Mouse (Mus musculus): Measurements from ENCODE around the gene Ccl20. TPM values are rescaled to one million over a fixed set of nuclear protein-coding genes. Genes with fewer than 3 reads are reported as not detected.

Ccl20 gene
- polyA plus RNA-seq, 1 experiment from 2014 or later, result 0.43 TPM

DNA sequence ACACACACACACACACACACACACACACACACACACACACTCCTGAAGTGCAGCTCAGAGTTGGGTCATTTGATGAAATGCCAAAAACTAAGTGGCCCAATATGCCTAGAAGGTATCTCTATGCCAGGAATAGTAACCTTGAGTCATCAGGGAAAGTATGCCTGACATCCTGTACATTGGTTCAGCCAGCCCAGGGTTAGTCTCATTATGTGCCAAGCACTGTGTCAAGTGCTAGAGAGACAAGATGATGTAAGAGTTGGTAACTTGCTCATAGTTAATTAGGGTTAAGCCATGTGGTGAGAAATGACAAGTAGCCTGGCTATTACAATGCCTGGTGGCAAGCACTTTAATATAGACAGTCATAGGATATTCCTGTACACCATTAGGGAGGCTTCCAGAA lies 3.3 kb downstream of the Ccl20 start:
- Histone ChIP-seq H3K27ac (ENCODE audit: low read depth, low read length) (no peak overlapping the region), H3K4me1 (ENCODE audit: control insufficient read depth, insufficient read depth, low read length) (0 out of 2 replicates have a peak, but pooled peaks cover 3% of the 10 kb centered on the region), H3K9me3 (replicated peaks; ENCODE audit: control insufficient read depth, low read length) (no peaks in the 10 kb centered on the region), H3K9ac (ENCODE audit: low read depth, low read length) (no peak overlapping the region), H3K36me3 (ENCODE audit: control insufficient read depth, insufficient read depth, low read length) (no peaks in the 10 kb centered on the region), H3K4me2 (no peak overlapping the region), H3K4me3 (ENCODE audit: low read depth, low read length) (no peak overlapping the region), H3K27me3 (ENCODE audit: control insufficient read depth, insufficient read depth, low read length) (no peaks in the 10 kb centered on the region)
- no peak for ATAC-seq (replicated peaks; ENCODE audit: insufficient number of reproducible peaks, low FRiP score, low TSS enrichment)

DNA sequence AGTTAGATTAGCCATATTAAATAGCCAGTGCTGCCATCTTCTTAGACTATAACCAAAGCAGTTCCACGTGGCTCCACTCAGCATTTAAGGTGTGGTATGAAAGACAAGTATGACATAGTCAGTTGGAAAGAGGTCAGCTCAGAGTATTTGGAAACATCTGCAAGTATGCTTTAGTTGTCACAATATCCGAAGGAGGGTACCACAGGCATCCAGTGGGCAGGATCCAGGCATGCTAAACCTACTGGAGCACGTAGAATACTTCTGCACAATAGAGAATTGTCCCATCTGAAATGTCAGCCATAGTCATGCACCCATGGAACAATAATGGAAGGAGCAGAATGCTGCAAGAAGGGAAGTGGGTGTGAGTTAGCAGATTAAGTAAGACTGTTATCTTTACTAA lies 3.7 kb downstream of the Ccl20 start:
- Histone ChIP-seq H3K9me3 (replicated peaks; ENCODE audit: control insufficient read depth, low read length) (no peaks in the 10 kb centered on the region), H3K4me2 (no peak overlapping the region), H3K4me1 (ENCODE audit: control insufficient read depth, insufficient read depth, low read length) (0 out of 2 replicates have a peak, but pooled peaks cover 3% of the 10 kb centered on the region), H3K27ac (ENCODE audit: low read depth, low read length) (no peak overlapping the region), H3K27me3 (ENCODE audit: control insufficient read depth, insufficient read depth, low read length) (no peaks in the 10 kb centered on the region), H3K9ac (ENCODE audit: low read depth, low read length) (no peak overlapping the region), H3K36me3 (ENCODE audit: control insufficient read depth, insufficient read depth, low read length) (no peaks in the 10 kb centered on the region), H3K4me3 (ENCODE audit: low read depth, low read length) (no peak overlapping the region)
- no peak for ATAC-seq (replicated peaks; ENCODE audit: insufficient number of reproducible peaks, low FRiP score, low TSS enrichment)
- 69% methylated on average over 3 of the region's 3 CpGs for WGBS (ENCODE audit: insufficient replicate concordance)

- no peak for ATAC-seq (replicated peaks; ENCODE audit: insufficient number of reproducible peaks, low FRiP score, low TSS enrichment)
- H3K27me3 ChIP-seq (ENCODE audit: control insufficient read depth, insufficient read depth, low read length), result no peaks in the 10 kb centered on the region
- no peaks in the 10 kb centered on the region for H3K36me3 ChIP-seq (ENCODE audit: control insufficient read depth, insufficient read depth, low read length)
- H3K9ac ChIP-seq (ENCODE audit: low read depth, low read length), result no peak overlapping the region
- H3K4me3 ChIP-seq (ENCODE audit: low read depth, low read length), result no peak overlapping the region
- no peak overlapping the region for H3K27ac ChIP-seq (ENCODE audit: low read depth, low read length)
- H3K4me2 ChIP-seq, result no peak overlapping the region
- no peaks in the 10 kb centered on the region for H3K9me3 ChIP-seq (replicated peaks; ENCODE audit: control insufficient read depth, low read length)
- H3K4me1 ChIP-seq (ENCODE audit: control insufficient read depth, insufficient read depth, low read length), result no peaks in the 10 kb centered on the region
- WGBS (ENCODE audit: insufficient replicate concordance), result 84% methylated on average over 2 of the region's 2 CpGs
Observed at GRCm38 (mm10) chr1:83123201-83123600, 6.6 kb downstream of the Ccl20 start.

GRCm38 (mm10) chr1:83135829-83136228 lies 19.3 kb downstream of the Ccl20 start:
- 57% methylated on average over 7 of the region's 7 CpGs for WGBS (ENCODE audit: insufficient replicate concordance)

DNA sequence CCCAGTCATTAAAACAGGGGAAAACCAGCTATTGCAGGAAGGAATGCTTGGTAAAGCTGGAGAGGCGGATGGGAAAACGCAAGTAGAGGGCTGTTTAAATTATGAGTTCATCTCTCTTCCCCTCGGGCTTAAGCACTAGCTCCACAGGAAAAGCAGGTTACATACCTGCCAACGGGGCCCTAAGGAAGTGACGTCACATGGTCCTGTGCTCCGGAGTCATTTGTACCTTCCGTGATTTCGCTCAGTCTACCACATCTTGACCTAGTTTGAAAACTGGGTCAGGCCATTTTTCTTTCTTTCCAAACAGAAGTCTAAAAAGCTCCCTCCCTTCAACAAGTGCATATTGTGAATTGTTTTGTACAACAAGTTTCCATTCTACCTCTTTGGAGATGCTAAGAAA lies 21.3 kb downstream of the Ccl20 start:
- Histone ChIP-seq H3K4me3 (ENCODE audit: low read depth, low read length) (no peak overlapping the region), H3K9ac (ENCODE audit: low read depth, low read length) (no peak overlapping the region), H3K9me3 (replicated peaks; ENCODE audit: control insufficient read depth, low read length) (no peaks in the 10 kb centered on the region), H3K27me3 (ENCODE audit: control insufficient read depth, insufficient read depth, low read length) (no peaks in the 10 kb centered on the region), H3K27ac (ENCODE audit: low read depth, low read length) (no peak overlapping the region), H3K4me1 (ENCODE audit: control insufficient read depth, insufficient read depth, low read length) (no peaks in the 10 kb centered on the region), H3K36me3 (ENCODE audit: control insufficient read depth, insufficient read depth, low read length) (no peaks in the 10 kb centered on the region), H3K4me2 (no peak overlapping the region)
- no peak for ATAC-seq (replicated peaks; ENCODE audit: insufficient number of reproducible peaks, low FRiP score, low TSS enrichment)
- 83% methylated on average over 8 of the region's 8 CpGs for WGBS (ENCODE audit: insufficient replicate concordance)

More at GRCm38 (mm10) chr1:83135829-83136228, 19.3 kb downstream of the Ccl20 start:
- no peak overlapping the region for H3K4me2 ChIP-seq
- H3K9ac ChIP-seq (ENCODE audit: low read depth, low read length), result no peak overlapping the region
- H3K9me3 ChIP-seq (replicated peaks; ENCODE audit: control insufficient read depth, low read length), result no peaks in the 10 kb centered on the region
- H3K4me1 ChIP-seq (ENCODE audit: control insufficient read depth, insufficient read depth, low read length), result no peaks in the 10 kb centered on the region
- ATAC-seq (replicated peaks; ENCODE audit: insufficient number of reproducible peaks, low FRiP score, low TSS enrichment), result no peak
- H3K36me3 ChIP-seq (ENCODE audit: control insufficient read depth, insufficient read depth, low read length), result no peaks in the 10 kb centered on the region
- H3K27ac ChIP-seq (ENCODE audit: low read depth, low read length), result no peak overlapping the region
- no peaks in the 10 kb centered on the region for H3K27me3 ChIP-seq (ENCODE audit: control insufficient read depth, insufficient read depth, low read length)
- no peak overlapping the region for H3K4me3 ChIP-seq (ENCODE audit: low read depth, low read length)

GRCm38 (mm10) chr1:83138721-83139120 lies 22.2 kb downstream of the Ccl20 start:
- WGBS (ENCODE audit: insufficient replicate concordance), result 77% methylated on average over 6 of the region's 6 CpGs
- no peak overlapping the region for H3K27ac ChIP-seq (ENCODE audit: low read depth, low read length)
- no peak for ATAC-seq (replicated peaks; ENCODE audit: insufficient number of reproducible peaks, low FRiP score, low TSS enrichment)

GRCm38 (mm10) chr1:83141510-83141909 lies 24.9 kb downstream of the Ccl20 start:
- Histone ChIP-seq H3K4me3 (ENCODE audit: low read depth, low read length) (no peak overlapping the region), H3K27me3 (ENCODE audit: control insufficient read depth, insufficient read depth, low read length) (no peaks in the 10 kb centered on the region), H3K9ac (ENCODE audit: low read depth, low read length) (no peak overlapping the region), H3K27ac (ENCODE audit: low read depth, low read length) (no peak overlapping the region), H3K9me3 (replicated peaks; ENCODE audit: control insufficient read depth, low read length) (no peaks in the 10 kb centered on the region), H3K36me3 (ENCODE audit: control insufficient read depth, insufficient read depth, low read length) (no peaks in the 10 kb centered on the region), H3K4me2 (no peak overlapping the region), H3K4me1 (ENCODE audit: control insufficient read depth, insufficient read depth, low read length) (no peaks in the 10 kb centered on the region)
- no peak for ATAC-seq (replicated peaks; ENCODE audit: insufficient number of reproducible peaks, low FRiP score, low TSS enrichment)
- 78% methylated on average over 8 of the region's 8 CpGs for WGBS (ENCODE audit: insufficient replicate concordance)

More at GRCm38 (mm10) chr1:83138721-83139120, 22.2 kb downstream of the Ccl20 start:
- no peaks in the 10 kb centered on the region for H3K27me3 ChIP-seq (ENCODE audit: control insufficient read depth, insufficient read depth, low read length)
- no peaks in the 10 kb centered on the region for H3K9me3 ChIP-seq (replicated peaks; ENCODE audit: control insufficient read depth, low read length)
- H3K4me3 ChIP-seq (ENCODE audit: low read depth, low read length), result no peak overlapping the region
- H3K4me2 ChIP-seq, result no peak overlapping the region
- no peak overlapping the region for H3K9ac ChIP-seq (ENCODE audit: low read depth, low read length)
- no peaks in the 10 kb centered on the region for H3K4me1 ChIP-seq (ENCODE audit: control insufficient read depth, insufficient read depth, low read length)
- no peaks in the 10 kb centered on the region for H3K36me3 ChIP-seq (ENCODE audit: control insufficient read depth, insufficient read depth, low read length)

- no peaks in the 10 kb centered on the region for H3K27me3 ChIP-seq (ENCODE audit: control insufficient read depth, insufficient read depth, low read length)
- no peak overlapping the region for H3K4me3 ChIP-seq (ENCODE audit: low read depth, low read length)
- WGBS (ENCODE audit: insufficient replicate concordance), result 66% methylated on average over 5 of the region's 5 CpGs
- H3K36me3 ChIP-seq (ENCODE audit: control insufficient read depth, insufficient read depth, low read length), result no peaks in the 10 kb centered on the region
- no peaks in the 10 kb centered on the region for H3K9me3 ChIP-seq (replicated peaks; ENCODE audit: control insufficient read depth, low read length)
- H3K4me2 ChIP-seq, result no peak overlapping the region
- H3K27ac ChIP-seq (ENCODE audit: low read depth, low read length), result no peak overlapping the region
- H3K4me1 ChIP-seq (ENCODE audit: control insufficient read depth, insufficient read depth, low read length), result no peaks in the 10 kb centered on the region
- ATAC-seq (replicated peaks; ENCODE audit: insufficient number of reproducible peaks, low FRiP score, low TSS enrichment), result no peak
- H3K9ac ChIP-seq (ENCODE audit: low read depth, low read length), result no peak overlapping the region
Observed at GRCm38 (mm10) chr1:83142055-83142454, 25.5 kb downstream of the Ccl20 start.

DNA sequence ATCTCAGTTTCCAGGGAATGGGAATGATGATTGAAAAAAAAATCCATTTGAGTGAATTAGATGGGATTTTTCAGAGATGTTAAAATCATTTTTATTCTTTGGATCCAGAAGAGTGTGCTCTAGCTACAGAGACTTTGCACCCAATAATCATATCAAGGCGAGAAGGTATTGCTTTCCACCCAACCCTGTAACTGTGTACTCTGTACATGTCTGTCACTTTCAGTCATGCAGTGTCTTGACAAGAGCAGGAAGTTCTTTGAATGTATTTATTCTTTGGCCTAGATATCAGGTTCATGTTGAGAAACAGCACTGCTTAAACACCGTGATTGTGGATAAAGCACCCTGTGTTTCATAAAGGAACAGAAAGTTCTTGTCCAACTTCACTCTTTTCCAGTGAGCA lies 30.0 kb downstream of the Ccl20 start:
- no peaks in the 10 kb centered on the region for H3K27me3 ChIP-seq (ENCODE audit: control insufficient read depth, insufficient read depth, low read length)
- 75% methylated on average over 2 of the region's 2 CpGs for WGBS (ENCODE audit: insufficient replicate concordance)
- H3K27ac ChIP-seq (ENCODE audit: low read depth, low read length), result no peak overlapping the region
- no peak overlapping the region for H3K4me2 ChIP-seq
- H3K9me3 ChIP-seq (replicated peaks; ENCODE audit: control insufficient read depth, low read length), result no peaks in the 10 kb centered on the region
- H3K4me3 ChIP-seq (ENCODE audit: low read depth, low read length), result no peak overlapping the region
- ATAC-seq (replicated peaks; ENCODE audit: insufficient number of reproducible peaks, low FRiP score, low TSS enrichment), result no peak
- no peaks in the 10 kb centered on the region for H3K36me3 ChIP-seq (ENCODE audit: control insufficient read depth, insufficient read depth, low read length)
- no peaks in the 10 kb centered on the region for H3K4me1 ChIP-seq (ENCODE audit: control insufficient read depth, insufficient read depth, low read length)
- no peak overlapping the region for H3K9ac ChIP-seq (ENCODE audit: low read depth, low read length)
